Mouse (Mus musculus) stomach, postnatal 0 days (tissue): ENCODE measurements at regions not wholly inside any gene's neighbourhood (a gene's known extent, or its start where the extent isn't known, plus 50 kb on each side); places are given as distances from the start of the nearest gene placed in this dataset.

Experiments used
- CTCF ChIP-seq: IDR thresholded peaks from 2 replicates; pipeline ENCODE4 v1.5.1; 2016; ENCODE audit warnings: antibody characterized with exemption, low read depth, mild to moderate bottlenecking, moderate library complexity
- EP300 ChIP-seq: optimal IDR thresholded peaks from 2 replicates; pipeline ENCODE3; 2016; ENCODE audit warnings: antibody characterized with exemption

GRCm38 (mm10) chr1:23268062-23268461 lies 129.5 kb downstream of the Ogfrl1 start:
- no peak for TF ChIP-seq CTCF
- TF ChIP-seq EP300: no peak
